Mouse (Mus musculus) erythroid progenitor cell, adult 5-6 weeks (primary cell): ENCODE measurements around the gene AB124611. TPM values are rescaled to one million over a fixed set of nuclear protein-coding genes. Genes with fewer than 3 reads are reported as not detected.
"Not testable (repeated sequence)": the region's sequence is repeated elsewhere in the genome, so short reads cannot be mapped to it uniquely, and the experiment has no call there.

ENCODE experiments used
- ATAC-seq: replicated peaks from 2 replicates; pipeline ENCODE4 v1.8.0; 2016; ENCODE audit warnings: moderate number of reproducible peaks, mild to moderate bottlenecking, moderate TSS enrichment, inconsistent platforms; ENCODE audit not compliant: poor library complexity, low FRiP score, severe bottlenecking
- total RNA-seq, 2 experiments: library from RNA; stranded (forward) in 1 of 2; stranded (reverse) in 1 of 2; fragments of 150-400 nt in 1 of 2; fragments of 186-747, 209-891 nt in 1 of 2; gene quantifications; 2 replicates each; pipeline versions ENCODE4 v1.2.3 to v1.2.4; 2015 to 2017; ENCODE audit warnings: low replicate concordance in 2 of 2

Gene AB124611
- total RNA-seq (2015; ENCODE audit: low replicate concordance): 35.0 and 42.3 TPM in 2 replicates
- 17.2 and 18.6 TPM in 2 replicates for total RNA-seq (2017; ENCODE audit: low replicate concordance)

DNA sequence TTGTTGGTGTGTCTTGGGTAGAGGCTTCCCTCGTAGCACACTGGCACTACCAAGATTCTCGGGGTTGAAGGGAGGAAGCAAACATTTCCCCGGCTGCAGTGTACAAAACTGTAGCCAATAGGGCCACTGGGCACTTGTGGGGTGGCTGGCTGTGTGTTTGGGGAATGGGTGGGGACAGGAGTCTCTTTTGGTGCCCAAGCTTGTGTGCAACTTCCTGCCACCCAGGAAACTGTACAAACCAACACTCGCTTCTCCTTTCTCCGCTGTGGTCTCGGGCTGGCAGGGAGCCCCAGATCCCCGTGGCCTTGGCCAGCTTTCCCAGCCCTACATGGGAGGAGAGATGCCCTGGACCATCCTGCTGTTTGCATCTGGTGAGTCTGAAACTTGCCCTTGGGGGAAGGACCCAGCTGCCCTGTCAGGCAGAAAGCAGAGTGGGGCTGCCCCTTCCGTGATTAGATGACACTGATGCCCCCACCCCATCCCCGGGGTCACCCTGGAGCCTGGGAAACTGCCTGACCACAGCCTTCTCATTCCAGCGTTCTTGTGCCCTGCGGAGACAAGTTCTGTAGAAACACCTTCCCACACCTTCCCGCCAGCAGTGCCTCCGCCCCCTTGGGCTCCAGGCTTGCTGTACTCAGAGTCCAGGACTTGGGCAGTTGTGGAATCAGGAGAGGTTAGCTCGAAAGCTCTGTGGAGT is at the start of gene AB124611:
Gene AB124611, plus strand, starts transcription at position 240 of the 697 bp plus-strand sequence.
- no peak for ATAC-seq

DNA sequence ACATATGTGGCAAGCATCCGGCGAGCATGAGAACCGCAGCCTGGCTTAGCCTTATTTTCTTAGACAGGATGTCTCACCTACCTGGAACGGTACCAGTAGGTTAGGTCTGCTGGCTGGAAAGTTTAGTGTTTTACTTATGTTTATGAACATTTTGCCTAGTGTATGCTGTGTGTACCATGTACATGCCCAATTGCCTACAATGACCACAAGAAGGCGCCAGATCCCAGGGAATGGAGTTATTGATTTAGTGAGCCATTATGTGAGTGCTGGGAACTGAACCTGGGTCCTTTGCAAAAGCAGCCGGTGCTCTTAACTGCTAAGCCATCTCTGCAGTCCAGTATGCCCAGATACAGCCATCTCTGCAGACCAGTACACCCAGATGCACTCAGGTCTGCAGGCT is 48.3 kb upstream of the AB124611 start:
- ATAC-seq: no peak

DNA sequence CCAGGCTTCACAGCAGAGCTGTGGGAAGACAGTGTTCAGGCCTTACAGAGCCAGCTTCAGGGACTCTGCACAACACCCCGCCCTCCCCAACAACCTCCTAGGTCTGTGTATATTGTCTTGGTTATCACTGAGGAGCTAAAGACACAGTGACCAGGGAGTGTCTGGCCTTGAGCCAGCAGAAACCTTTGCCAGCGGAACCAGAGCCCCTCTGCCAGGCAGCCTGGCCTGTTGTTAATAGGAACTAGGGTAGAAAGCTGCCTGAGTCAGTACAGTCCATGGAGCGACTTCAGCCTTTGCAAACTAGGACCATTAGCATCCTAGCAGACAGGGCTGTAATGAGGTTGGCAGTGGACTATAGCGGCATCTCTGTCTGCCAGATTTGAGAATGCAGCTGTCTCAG is 41.9 kb upstream of the AB124611 start:
- ATAC-seq: no peak

- ATAC-seq: not testable (repeated sequence)
Observed at GRCm38 (mm10) chr9:21488246-21488645, 37.7 kb upstream of the AB124611 start.

DNA sequence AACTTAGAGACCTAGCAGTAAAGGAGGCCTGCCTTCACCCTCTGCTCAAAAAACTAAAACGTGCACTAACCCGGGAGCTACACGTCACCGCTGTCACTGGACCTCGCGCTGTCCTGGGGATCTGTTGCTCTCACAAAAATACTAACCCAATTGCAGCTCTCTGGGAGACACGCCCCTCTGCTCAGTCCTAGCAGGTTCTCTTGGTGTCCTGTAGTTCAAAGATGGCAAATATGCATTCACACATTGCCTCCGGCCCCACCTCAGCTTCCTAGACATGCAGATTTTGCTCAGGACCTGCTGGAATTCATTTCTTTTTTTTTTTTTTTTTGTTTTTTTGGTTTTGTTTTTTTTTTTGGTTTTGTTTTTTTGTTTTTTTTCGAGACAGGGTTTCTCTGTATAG is 35.3 kb upstream of the AB124611 start:
- no peak for ATAC-seq

DNA sequence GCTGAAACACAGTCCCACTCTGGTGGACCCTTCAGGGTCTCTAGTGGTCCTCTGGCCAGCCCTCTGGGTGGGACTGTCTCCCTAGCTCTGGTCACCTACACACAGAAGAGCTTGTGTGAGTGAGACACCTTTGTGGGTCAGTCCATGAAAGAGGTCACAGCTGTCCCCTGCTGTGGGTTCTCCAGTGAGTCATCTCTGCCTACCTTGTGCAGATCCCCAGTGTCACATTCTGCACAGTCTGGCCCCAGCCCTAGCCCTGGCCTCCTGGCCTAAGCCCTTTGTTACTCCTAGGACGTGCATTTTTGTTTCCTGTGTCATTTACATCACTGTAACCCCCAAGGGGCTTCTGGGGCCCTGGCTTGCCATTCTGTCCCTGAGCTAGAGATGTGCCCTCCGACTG is 32.1 kb upstream of the AB124611 start:
- no peak for ATAC-seq

DNA sequence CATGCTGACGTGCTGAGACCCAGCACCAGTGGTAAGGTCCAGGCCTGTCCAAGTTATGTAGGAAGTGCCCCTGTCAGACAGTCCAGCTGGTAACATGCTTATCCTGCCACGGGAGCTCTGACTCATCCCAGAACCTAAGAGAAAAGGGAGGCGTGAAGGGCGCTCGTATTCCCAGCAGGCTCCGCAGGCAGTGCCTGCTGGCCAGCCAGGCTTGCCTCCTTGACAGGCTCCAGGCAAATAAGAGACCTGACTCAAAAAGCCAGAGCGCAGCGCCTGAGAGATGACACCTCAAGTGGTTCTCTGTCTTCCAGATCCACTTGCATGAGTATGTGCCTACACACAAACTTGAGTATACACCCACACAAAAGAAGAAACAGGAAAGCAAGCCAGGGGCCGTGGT is 31.2 kb upstream of the AB124611 start:
- no peak for ATAC-seq

- no peak for ATAC-seq
Observed at GRCm38 (mm10) chr9:21496308-21497049, 29.5 kb upstream of the AB124611 start.

- no peak for ATAC-seq
Observed at GRCm38 (mm10) chr9:21497050-21497542, 28.9 kb upstream of the AB124611 start.

- no peak for ATAC-seq
Observed at GRCm38 (mm10) chr9:21497664-21498063, 28.3 kb upstream of the AB124611 start.

- ATAC-seq: no peak
Observed at GRCm38 (mm10) chr9:21498284-21498902, 27.6 kb upstream of the AB124611 start.

DNA sequence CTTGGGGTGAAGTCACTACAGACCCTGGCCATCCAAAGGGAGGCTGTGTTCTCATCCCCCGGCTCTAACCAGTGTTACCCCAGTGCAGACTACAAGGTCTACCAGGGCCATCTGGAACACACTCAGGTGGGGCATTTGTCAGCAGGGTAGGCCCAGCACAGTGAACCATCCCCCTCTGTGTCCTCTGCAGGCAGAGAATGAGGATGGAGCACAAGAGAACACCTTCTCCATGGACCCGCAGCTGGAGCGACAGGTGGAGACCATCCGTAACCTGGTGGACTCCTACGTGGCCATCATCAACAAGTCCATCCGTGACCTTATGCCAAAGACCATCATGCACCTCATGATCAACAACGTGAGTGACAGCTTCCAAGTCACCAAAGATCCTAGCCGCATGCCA is 22.6 kb upstream of the AB124611 start:
- no peak for ATAC-seq

DNA sequence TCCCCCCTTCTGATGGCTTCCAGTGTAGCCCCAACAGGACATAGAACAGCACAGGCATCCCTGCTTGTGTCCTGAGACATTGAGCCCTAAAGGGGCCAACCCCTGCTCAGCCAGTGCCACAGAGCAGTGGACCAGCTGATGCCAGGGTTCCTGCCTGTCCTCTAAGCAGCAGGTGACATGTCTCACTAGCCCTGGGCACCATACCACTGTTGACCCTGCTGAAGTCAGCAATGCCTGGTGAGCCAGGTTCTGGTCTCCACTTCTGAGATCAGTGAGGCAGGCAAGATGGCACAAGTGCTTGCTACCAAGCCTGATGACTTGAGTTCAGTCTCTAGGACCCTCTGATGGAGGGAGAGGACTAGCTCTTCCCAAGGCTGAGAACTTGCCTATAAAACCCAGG is 20.2 kb upstream of the AB124611 start:
- ATAC-seq: no peak

DNA sequence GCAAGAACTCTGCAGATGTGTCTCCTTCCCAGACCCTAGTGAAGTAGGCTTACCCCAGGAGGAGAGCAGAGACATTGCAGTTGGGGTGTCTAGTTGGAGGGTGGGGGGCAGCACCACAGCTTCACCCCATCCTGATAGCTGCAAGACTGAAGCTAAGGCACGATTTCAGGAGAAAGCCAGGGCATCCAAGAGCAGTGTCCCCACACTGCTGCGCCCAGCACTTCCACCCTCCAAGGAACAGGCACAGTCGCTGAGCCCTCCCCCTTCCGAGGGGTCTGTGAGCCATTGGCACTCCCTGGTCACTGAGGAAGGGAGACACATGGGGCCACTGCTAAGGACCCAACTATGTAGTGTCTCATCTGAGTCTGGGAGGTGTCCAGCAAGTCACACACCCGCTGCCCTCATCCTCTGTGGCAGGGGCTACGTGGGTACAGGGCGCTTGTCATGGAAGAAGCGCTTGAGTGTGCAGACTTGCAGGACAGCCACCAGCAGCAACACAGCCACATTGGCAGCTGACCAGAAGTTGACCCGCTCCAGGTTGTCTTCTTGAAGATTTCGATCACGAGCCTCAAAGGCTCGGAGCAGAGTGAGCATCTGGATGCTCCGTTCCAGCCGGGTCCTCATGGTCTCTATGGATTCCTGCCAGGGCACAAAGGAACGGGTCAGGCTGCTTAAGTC is 18.1 kb upstream of the AB124611 start:
- ATAC-seq: no peak

GRCm38 (mm10) chr9:21508871-21509404 is 17.0 kb upstream of the AB124611 start:
- no peak for ATAC-seq

DNA sequence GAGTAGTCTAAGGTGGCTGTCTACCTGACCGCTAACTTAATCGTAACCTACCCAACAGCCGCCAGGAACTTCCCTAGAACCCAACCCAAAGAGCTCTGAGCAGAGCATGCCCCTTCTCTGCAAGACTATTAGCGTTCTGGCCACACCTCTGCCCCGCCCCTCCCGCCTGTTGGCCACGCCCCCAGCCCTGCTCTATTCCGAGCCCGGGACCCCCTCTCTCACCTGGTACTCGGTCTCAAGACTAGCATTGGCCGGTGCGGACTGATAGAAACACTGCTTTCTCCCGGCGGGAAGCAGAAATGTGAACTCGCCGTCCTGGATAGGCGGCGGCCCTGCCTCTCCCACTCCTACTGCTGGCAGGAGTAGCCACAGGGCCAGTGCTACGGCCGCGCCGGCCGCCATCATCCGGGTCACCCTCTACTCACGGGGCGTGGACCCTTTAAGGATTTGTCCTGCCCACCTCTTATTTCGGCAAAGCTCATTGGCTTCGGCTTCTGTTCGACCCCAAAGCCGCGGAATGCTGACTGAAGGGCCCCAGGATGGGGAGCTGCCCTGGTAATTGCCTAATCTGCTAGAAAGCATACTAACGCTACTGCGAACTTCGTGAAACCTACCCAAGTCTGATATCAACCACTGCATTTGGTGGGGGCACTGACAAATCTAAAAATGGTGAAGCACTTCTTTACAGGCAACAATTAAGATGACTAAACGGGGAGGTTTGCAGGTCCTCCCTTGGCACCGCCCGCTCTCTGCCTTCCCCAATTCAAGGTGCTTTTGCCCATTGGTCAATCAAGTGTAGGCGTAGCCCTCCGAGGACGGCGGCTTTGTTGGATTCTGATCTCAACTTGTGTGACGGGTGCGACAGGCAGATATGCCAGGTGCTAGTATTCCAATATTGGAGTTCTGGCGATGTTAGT is 15.9 kb upstream of the AB124611 start, which contains the start of gene Tmed1:
Gene Tmed1, minus strand, starts transcription at position 481 of the 917 bp plus-strand sequence.
- peak; percentile 87 for ATAC-seq

DNA sequence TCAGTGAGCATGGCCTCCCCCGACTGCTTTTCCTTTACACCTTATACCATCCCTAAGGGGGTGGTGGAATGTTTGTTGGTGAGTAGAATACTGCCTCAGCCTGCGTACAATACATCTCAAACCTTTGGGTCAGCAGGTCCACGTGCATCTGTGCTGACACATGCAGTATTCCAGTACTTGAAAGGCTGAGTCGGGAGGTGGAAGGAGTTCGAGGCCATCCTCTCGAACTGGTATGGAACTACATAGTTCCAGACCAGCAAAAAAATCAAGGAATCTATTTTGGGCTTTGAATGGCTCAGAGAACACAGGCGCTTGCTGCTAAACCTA is 15.3 kb upstream of the AB124611 start:
- ATAC-seq: no peak; the same call in 1 of the 2 replicates

GRCm38 (mm10) chr9:21511052-21511451 is 14.9 kb upstream of the AB124611 start:
- ATAC-seq: no peak

DNA sequence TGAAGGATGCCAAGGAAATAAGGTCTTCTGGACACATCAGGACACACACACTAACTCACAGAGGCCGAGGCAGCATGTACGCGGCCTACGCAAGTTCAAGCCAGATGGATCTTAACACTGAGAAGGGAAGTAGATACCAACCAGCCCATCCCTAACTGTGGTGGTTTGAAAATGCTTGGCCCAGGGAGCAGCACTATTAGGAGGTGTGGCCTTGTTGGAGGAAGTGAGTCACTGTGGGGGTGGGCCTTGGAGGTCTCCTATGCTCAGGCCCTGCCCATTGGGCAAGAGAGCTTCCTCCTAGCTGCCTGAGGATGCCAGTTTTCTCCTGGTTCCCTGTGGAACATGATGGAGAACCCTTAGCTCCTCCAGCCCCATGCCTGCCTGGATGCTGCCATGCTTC is 12.5 kb upstream of the AB124611 start:
- ATAC-seq: no peak
